Mouse (Mus musculus) adipose tissue, adult 10 weeks (tissue): ENCODE data around the gene Frmpd4. TPM values are rescaled to one million over a fixed set of nuclear protein-coding genes. Genes with fewer than 3 reads are reported as not detected.

Experiments used
- polyA plus RNA-seq: library from polyadenylated mRNA; stranded (reverse); fragments of 350-450 nt; fragmentation: Illumina TruSeq; extraction: RNeasy Lipid Tissue Mini Kit (QIAGEN cat#74804); gene quantifications from one replicate; pipeline ENCODE4 v1.2.3, GENCODE M21; 2014; ENCODE audit warnings: low read depth, low replicate concordance

Gene Frmpd4
- 3.7 TPM for polyA plus RNA-seq

GRCm38 (mm10) chrX:168577131-168577530, at the start of gene Frmpd4:
Gene Frmpd4 (minus strand): TSS chrX:168577231.

Other genes with a start within 250 kb of the Frmpd4 start
- gene Msl3, start 96.7 kb upstream of the Frmpd4 start, polyA plus RNA-seq: 26.2 TPM
- gene Arhgap6, start 217.9 kb upstream of the Frmpd4 start, polyA plus RNA-seq: 3.3 TPM